Mouse (Mus musculus) adrenal gland (tissue): ENCODE measurements around the gene Prp2.
"Not testable (repeated sequence)": the region's sequence is repeated elsewhere in the genome, so short reads cannot be mapped to it uniquely, and the experiment has no call there.

ENCODE experiments used
- intact Hi-C: fragments of 180-260 bp; cut with DNase I; formaldehyde crosslinking; loops from one replicate; pipeline ENCODE4 v1.15.1; 2025
- long read RNA-seq, 2 experiments: library from polyadenylated mRNA; unstranded; transcript quantifications; one replicate each; pipeline ENCODE4 v2.0.0; 2020; ENCODE audit warnings: borderline replicate concordance in 1 of 2; ENCODE audit not compliant: insufficient replicate concordance in 1 of 2

Gene Prp2
- long read RNA-seq, experiment 1: 0 reads
- long read RNA-seq, experiment 2: 0 reads

- intact Hi-C loops: not testable (repeated sequence)
Measured at GRCm38 (mm10) chr6:132595613-132596012, at the start of gene Prp2. Gene Prp2, plus strand, starts transcription at chr6:132595913.

DNA sequence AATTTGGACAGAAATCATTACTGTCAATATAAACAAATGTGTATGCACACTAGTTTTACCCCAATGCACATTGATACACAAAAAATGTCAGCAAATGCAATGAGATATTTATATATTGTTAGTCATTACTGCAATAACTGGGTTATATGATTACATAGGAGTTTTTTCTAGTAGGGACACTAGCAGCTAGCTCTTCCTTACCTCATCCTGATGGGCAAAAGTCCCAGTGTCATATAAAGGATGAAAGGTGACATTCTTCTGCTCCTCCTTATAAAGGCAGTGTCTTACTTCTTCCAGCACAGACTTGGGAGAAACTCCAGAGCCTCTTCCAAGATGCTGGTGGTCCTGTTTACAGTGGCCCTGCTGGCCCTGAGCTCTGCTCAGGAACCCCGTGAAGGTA, 26.2 kb upstream of the Prp2 start, which contains the start of gene Prh1:
TSS of gene Prh1 (plus strand) at position 301 of the 400 bp plus-strand sequence.
- intact Hi-C loops: not testable (repeated sequence)

DNA sequence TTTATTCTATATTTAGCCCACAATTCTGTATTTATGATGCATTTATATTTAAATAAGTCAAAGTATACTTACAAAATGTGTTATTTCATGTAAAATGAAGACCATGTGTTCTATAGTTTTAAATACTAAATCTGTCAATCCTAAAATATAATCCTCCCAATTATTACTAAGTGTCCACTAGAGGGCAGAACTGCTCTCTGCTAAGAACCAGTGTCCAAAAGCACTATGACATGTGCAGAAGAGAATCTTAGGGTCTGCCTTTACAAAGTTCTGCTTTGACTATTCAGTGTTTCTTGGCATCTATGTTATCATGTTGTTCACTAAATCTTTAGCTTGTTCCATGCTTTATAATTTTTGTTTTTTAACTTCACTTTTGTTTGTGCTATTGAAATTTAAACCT, 53.7 kb downstream of the Prp2 start:
- intact Hi-C loops: loop anchor here (5.0 kb wide), 2 partner anchors 108 to 553 kb away; no protein-coding TSS in a partner anchor
